Mouse (Mus musculus): ENCODE results near the gene Tcf15. TPM values are rescaled to one million over a fixed set of nuclear protein-coding genes. Genes with fewer than 3 reads are reported as not detected.
A peak's percentile ranks its signal among the peaks of the same experiment; 100 is the strongest.

Tcf15 gene
- total RNA-seq, 2 experiments from 2014 or later, result 22.8 to 28.8 TPM

DNA sequence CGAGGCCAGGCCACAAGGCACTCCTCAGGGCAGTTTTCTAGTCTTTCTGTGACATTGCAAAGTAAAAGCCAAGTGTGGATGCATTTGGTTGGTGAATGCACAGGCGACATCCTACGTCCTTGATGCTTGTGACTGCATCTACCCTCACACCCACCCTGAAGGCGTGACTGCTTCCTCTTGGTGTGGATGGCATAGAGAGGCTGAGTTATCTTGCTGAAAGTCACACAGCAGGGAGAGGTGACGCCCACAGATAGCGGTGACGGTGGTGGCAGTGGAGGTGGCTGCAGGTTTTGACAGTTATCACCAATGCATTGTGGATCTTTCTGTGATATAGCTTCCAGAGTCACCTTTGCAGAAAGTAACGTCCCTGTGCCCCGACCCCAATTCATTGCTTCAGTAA lies 20.5 kb upstream of the Tcf15 start:
- DNase-seq, result no peak

DNA sequence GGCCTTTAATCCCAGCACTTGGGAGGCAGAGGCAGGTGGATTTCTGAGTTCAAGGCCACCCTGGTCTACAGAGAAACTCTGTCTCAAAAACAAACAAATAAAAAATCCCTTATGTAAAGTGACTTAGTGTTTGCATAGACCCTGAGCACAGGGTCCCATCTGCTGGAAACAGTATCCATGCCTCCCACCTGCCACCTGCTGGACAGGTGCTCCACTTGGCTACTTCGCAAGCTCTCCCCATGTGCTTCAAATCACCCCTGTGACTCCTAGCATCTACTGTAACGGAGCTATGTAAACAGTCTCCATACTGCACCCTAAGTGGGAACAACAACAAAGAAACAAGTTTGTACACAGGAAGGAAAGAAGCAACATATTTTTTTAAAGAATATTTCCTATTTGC lies 14.8 kb upstream of the Tcf15 start:
- DNase-seq, result no peak

DNA sequence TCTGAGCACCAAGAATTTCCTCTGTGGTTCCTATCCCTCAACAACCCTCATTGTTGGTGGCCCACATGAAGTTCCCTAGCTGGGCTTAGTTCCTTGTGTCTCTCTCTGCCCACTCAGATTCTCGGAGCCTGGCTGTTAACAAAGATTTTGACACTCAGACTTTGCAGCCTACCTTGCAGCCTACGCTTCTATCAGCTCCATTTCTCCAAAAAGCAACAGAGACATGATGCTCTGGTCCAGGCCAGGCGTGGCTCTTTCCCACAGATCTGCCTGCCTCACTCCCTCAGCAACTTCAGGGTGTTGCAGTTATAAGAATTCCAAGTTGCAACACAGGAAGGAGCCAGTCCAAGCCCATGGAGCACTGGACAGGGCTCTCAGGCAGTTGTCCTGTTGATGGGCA lies 13.6 kb upstream of the Tcf15 start:
- DNase-seq, result no peak

DNA sequence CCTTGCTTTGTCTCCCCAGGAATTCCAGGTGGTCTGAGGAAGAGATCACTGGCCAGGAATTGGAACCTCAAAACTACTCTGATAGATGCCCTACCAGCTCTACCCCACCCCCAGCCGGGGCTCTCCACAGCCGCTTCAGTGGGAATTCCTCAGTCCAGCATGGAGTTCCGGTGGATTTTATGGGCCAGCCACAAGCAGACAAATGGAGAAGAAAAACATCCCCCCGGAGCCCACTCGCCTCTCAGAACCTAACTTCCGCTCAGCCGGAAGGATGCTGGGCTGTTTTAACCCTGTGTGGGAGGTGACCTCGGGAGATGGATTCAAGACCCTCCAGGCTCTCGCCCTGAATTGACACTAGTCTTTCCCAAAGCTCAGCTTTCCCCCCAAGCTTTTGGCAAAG lies 11.3 kb upstream of the Tcf15 start:
- no peak for DNase-seq

DNA sequence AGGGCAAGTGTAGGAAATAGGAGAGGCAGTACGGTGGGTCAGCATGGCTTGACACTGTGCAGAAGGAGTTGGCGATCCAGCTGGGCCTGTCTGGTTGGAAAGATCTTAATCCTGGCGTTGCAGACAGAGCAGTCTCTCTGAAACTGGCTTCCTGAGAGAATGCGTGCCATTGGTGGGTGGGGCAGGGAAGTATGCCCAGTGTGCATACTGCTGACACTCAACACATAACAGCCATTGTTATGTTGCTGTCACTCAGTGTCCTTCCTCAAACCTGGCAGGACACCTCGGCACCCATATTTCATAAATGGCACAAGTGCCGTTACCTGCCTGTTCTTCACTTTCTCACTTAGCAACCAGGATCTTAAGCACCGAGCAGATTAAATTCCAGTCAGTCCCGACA lies 10.7 kb upstream of the Tcf15 start:
- DNase-seq, result no peak

DNA sequence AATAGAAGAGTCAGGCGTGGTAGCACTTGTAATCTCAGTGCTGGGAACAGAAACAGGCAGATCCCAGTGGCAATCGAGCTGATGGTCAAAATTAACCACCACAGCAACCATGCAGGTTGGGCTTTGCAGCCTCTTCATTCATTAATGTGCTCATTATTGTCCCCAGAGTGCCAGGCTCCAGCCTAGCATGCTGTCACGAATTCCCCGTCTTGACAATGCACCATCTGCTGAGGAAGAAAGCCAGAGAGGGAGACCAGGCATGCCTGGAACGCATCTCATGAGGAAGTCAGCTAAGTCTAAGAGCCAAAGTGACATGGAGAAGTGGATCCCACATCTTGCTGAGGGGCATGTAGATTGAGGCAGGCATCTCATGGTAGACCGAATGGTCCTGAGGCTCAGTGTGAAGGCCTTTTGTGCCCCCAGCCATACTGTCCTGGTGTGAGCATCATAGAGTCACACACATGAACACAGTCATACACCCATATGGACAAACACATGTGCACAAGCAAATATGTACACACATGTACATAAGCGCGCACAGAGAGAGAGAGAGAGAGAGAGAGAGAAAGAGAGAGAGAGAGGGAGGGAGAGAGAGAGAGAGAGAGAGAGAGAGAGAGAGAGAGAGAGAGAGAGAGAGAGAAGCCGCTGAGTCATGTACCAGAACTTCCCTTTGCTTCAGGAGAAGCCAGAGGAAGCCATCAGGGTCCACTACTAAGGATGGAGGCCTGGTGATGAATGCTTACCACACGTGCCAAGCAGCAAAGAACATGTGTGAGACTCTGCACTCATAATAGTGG lies 4.0 kb upstream of the Tcf15 start:
- no peak for DNase-seq

- no peak for DNase-seq
These were observed 2.4 kb upstream of the Tcf15 start for GRCm38 (mm10) chr2:152140941-152141340.

DNA sequence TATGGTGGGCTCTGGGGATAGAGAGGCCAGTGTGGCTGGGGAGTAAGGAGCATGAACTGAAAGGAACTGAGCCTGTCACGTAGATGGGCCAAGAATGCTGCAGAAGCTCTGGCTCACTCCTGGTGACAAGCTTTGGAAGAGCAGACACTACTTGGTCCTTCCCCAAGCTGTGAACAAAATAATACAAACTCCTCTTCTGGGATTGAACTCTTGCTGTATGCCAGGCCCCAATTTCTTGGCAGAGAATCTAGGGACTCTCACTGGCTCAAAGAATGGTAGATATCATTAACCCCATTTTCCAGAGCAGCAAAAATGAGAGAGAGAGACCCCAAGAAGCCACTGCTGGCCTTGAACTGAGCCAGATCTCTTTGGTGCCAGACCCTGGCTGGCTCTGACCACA lies 1.9 kb upstream of the Tcf15 start:
- DNase-seq, result no peak

DNA sequence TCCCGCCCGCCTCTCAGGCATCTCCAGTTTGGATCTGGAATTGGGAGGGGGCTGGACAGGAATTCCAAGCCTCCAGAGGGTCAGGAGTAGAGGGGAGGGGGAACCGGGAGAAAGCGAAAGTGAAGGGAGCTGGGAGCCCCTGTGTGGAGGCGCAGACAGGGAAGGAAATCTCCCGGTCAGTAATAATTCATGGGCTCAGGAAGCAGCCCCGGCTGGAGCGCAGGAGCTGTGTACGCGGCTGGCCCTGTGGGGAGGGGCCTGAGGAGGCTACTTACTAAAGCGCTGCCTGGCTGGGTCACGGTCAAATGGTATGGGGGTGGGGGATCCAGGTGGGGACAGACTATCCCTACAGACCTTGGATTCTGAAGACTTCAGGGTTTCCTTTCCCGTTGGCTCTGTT lies 1.3 kb upstream of the Tcf15 start:
- peak; percentile 64 for DNase-seq

GRCm38 (mm10) chr2:152142571-152142970 lies 790 bp upstream of the Tcf15 start:
- DNase-seq, result no peak

GRCm38 (mm10) chr2:152144158-152144450 lies 743 bp downstream of the Tcf15 start:
- DNase-seq, result no peak

DNA sequence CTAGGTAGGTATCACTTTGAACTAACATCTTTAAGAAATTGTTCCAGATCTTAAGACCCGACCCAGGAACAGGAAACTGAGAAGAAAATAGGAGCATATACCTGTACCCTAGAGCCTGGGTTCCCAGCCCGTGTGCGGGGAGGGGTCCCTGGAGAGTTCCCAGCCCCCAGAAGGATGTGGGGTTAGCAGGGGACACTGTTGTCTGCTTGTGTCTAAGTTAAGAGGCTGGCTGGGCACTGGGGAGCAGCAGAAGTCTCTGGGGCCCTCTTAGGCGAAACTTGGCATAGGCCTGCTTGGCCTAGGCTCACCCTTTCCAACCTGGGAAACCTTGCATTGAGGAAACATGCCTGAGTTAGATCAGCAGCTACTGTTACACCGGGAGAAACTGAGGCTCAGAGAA lies 1.1 kb downstream of the Tcf15 start:
- peak; percentile 36 for DNase-seq

DNA sequence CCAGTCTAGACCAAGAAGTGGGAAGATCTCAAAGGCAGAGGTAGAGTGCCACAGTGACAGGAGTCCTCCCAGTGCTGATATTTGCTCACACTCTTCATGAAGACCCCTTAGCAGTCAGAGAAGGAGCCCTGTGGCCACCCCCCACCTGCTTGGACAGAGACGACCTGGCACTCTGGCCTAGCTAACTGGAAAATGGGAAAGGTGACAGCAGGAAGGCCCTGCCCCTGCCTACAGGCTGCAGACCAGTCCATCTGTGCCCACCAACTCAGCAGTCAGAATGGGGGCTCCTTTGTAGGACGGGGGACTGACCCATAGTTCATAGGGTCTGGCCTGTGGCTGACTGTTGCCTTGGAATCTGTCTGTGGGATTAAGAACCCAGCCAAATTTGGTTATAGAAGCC lies 2.4 kb downstream of the Tcf15 start:
- DNase-seq, result no peak

GRCm38 (mm10) chr2:152147079-152147478 lies 3.7 kb downstream of the Tcf15 start:
- DNase-seq, result no peak

DNA sequence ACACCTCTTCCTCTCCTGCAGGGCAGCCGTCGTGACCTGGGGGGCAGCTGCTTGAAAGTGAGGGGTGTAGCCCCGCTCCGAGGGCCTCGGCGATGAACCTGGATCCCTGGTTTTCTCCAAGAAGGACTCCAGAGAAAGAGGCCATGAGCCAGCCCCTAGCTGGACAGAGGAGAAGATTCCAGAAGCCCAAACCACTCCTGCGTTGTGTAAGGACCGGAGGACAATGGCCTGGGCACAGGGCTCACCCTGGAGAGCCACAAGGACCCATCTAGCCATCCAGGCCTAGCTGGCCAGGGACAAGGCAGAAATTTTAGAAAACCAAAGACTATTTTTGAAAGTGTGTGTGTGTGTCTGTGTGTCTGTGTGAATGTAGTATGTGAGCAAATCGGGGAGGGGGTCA lies 5.3 kb downstream of the Tcf15 start:
- no peak for DNase-seq

DNA sequence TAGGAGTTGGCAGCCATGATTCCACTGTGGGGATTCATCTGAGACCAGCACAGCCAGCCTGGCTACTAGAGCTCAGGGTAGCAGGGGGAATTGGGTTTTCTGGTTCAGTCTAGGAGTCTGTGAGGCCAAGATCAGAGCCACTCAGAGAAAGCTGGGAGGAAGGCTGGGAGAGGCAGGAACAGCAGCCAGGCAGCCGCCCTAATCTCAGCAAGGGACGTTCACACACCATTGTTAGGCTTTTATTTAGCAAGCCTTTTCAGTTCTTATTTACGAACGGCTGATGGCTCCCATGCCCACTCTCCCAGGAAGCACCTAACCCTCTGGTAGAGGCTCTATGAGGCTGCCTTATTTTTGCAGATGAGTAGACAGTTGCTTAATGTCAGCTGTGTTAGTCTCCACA lies 6.5 kb downstream of the Tcf15 start:
- no peak for DNase-seq

DNA sequence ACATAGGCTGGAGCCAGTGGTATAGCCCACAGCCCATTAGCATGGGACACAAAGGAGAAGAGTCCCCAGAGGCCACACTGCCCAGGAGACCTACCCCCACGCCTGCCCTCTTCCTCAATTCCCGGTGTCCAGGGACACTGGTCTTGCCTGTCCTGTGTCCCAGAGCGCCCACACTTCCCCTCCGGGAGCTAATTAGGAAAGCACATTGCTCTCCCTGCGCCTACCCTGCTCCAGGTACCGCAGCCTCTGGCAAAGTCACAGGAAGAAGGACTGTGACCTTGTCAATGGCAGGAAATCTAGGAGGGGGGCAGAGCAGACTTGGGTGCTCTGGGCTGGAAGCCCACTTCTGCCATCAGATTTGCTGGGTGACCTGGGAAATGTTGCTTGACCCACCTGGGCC lies 7.0 kb downstream of the Tcf15 start:
- DNase-seq, result peak; percentile 34

- DNase-seq, result no peak
These were observed 10.0 kb downstream of the Tcf15 start for GRCm38 (mm10) chr2:152153361-152153760.

GRCm38 (mm10) chr2:152155414-152156208 lies 12.2 kb downstream of the Tcf15 start:
- peak; percentile 66 for DNase-seq

GRCm38 (mm10) chr2:152156471-152156870 lies 13.1 kb downstream of the Tcf15 start:
- no peak for DNase-seq

- no peak for DNase-seq
These were observed 16.1 kb downstream of the Tcf15 start for GRCm38 (mm10) chr2:152159487-152159886.

- DNase-seq, result no peak
These were observed 22.9 kb downstream of the Tcf15 start for GRCm38 (mm10) chr2:152166257-152166656.

DNA sequence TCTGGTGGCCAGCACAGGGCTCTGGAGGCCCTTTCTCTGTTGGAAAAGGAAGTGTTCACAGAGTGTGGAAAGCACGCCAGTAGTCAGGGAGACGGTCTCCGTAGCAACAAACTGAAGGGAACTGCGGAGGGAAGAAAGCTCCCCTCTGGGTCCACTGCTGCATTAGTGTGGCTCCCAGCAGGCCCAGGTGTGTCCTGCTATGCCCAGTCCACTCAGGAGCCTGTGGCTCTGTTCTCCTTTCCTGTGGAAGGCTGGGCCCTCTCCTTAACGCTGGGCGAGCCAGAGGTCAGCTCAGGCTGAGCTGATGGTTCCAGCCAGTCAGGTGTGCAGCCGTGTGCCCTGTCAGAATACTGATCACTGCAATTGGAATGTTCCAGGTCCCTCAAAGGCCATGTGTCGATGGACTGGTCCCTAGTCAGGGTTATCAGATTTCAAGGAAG lies 24.5 kb downstream of the Tcf15 start:
- DNase-seq, result peak; percentile 49

DNA sequence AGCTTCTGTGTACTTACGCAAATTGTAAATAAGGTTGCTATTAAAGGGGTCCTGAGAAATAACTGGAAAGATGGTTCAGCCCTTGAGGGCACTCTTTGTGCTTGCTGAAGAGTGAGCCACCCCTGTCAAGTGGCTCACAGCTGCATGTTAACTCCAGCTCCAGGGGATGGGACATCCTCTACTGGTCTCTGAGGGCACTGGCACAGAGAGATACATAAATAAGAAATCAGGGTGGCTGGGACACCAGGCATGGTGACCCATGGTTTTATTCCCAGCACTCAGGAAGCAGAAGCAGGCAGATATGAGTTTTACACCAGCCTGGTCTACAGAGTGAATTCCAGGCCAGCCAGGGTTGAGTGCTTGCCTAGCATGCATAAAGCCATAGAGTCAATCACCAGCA lies 26.0 kb downstream of the Tcf15 start:
- DNase-seq, result no peak

Data from adrenal gland, postnatal 10 days (tissue).